Mouse (Mus musculus): Measurements from ENCODE around the gene Bcl2l13.

DNA sequence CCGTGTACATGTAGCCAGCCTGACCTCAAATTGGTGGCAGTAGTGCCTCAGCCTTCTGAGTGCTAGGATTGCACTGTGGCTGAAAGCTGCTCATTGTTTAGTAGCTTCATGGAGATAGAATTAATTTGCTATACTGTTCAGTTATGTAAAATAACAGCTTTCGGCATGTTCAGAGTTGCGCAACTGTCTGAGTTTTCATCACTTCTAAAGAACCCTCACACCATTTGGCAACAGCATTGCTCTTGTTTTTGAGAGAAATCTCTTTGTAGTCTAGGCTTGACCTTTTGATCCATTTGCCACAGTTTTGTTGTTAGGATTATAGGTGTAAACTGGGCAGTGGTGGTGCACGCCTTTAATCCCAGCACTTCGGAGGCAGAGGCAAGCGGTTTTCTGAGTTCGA lies 4.2 kb downstream of the Bcl2l13 start:
- no peak for TF ChIP-seq MAX (IDR thresholded peaks at IDR 0.05; ENCODE audit: low read length)
- no peak for TF ChIP-seq CTCF (IDR thresholded peaks at IDR 0.05 in 2 of 3, conservative IDR thresholded peaks at IDR 0.05 in 1 of 3; ENCODE audit: control insufficient read depth in 1 of 3, insufficient read depth in 1 of 3, low read depth in 2 of 3, low read length in 3 of 3, poor library complexity in 1 of 3, severe bottlenecking in 1 of 3)
- TF ChIP-seq GABPA (IDR thresholded peaks at IDR 0.05; ENCODE audit: low read depth, low read length), result no peak
- no peak for TF ChIP-seq NRF1 (IDR thresholded peaks at IDR 0.05; ENCODE audit: insufficient read depth, low read depth, low read length, poor library complexity, severe bottlenecking)

Data from MEL (cell line).